Mouse (Mus musculus) heart, embryonic 13.5 days (tissue): ENCODE results near the gene Zfp281. TPM values are rescaled to one million over a fixed set of nuclear protein-coding genes. Genes with fewer than 3 reads are reported as not detected.

Experiments
- ATAC-seq: fragments of 200-750 bp; cut with Nextera tagmentation; 2 replicates; pipeline ENCODE4 v1.8.0; 2017; ENCODE audit warnings: moderate TSS enrichment; ENCODE audit not compliant: insufficient number of reproducible peaks, low FRiP score, low TSS enrichment; ENCODE audit errors: extremely low read depth
- H3K27ac ChIP-seq: fragments of 300-500 bp; sonication (generic); replicated peaks from 2 replicates; pipeline ENCODE4 v1.5.1; 2015; ENCODE audit warnings: moderate library complexity, mild to moderate bottlenecking, inconsistent platforms
- H3K27me3 ChIP-seq: fragments of 300-500 bp; sonication (generic); replicated peaks from 2 replicates; pipeline ENCODE4 v1.6.1; 2015; ENCODE audit warnings: mild to moderate bottlenecking, inconsistent platforms
- H3K36me3 ChIP-seq: fragments of 300-500 bp; sonication (generic); 2 replicates; pipeline ENCODE4 v1.6.1; 2015; ENCODE audit warnings: mild to moderate bottlenecking, inconsistent platforms
- H3K4me1 ChIP-seq: fragments of 300-500 bp; sonication (generic); 2 replicates; pipeline ENCODE4 v1.6.1; 2015; ENCODE audit warnings: inconsistent platforms
- H3K4me2 ChIP-seq: fragments of 300-500 bp; sonication (generic); 2 replicates; pipeline ENCODE4 v1.6.1; 2015; ENCODE audit warnings: inconsistent platforms, mild to moderate bottlenecking, moderate library complexity
- H3K4me3 ChIP-seq: fragments of 300-500 bp; sonication (generic); 2 replicates; pipeline ENCODE4 v1.5.1; 2015; ENCODE audit warnings: moderate library complexity, mild to moderate bottlenecking, inconsistent platforms
- H3K9ac ChIP-seq: fragments of 300-500 bp; sonication (generic); 2 replicates; pipeline ENCODE4 v1.6.1; 2015; ENCODE audit warnings: inconsistent platforms, mild to moderate bottlenecking, moderate library complexity
- H3K9me3 ChIP-seq: fragments of 300-500 bp; sonication (generic); 2 replicates; pipeline ENCODE4 v1.6.1; 2016; ENCODE audit warnings: inconsistent platforms
- WGBS: fragments of 180-500 bp; shearing (Covaris S2); methylation state at CpG from one replicate; pipeline ENCODE4 v1.1.7; 2015; ENCODE audit warnings: mixed read lengths; 5-methylcytosine and 5-hydroxymethylcytosine counted together
- polyA plus RNA-seq: library from polyadenylated mRNA; unstranded; fragments of >200 nt; fragmentation: Nextera tagmentation; extraction: Ambion mirVana; gene quantifications from 2 replicates; pipeline ENCODE4 v1.2.1, GENCODE M21; 2015

Gene Zfp281
- polyA plus RNA-seq, 1 experiment from 2014 or later = 12.4 TPM

GRCm38 (mm10) chr1:136598286-136598685 lies 26.4 kb upstream of the Zfp281 start:
- no peak for ATAC-seq
- no peaks in the 10 kb centered on the region for H3K9me3 ChIP-seq
- H3K4me1 ChIP-seq = no peaks in the 10 kb centered on the region
- H3K4me3 ChIP-seq = no peak overlapping the region
- H3K27me3 ChIP-seq = no peaks in the 10 kb centered on the region
- H3K27ac ChIP-seq = no peak overlapping the region
- H3K9ac ChIP-seq = no peak overlapping the region
- 53% methylated on average over 5 of the region's 5 CpGs for whole genome bisulfite sequencing
- no peak overlapping the region for H3K4me2 ChIP-seq
- no peaks in the 10 kb centered on the region for H3K36me3 ChIP-seq

GRCm38 (mm10) chr1:136600067-136600466 lies 24.6 kb upstream of the Zfp281 start:
- no peak overlapping the region for H3K9ac ChIP-seq
- 65% methylated on average over 3 of the region's 3 CpGs for WGBS
- H3K4me3 ChIP-seq = no peak overlapping the region
- no peaks in the 10 kb centered on the region for H3K36me3 ChIP-seq
- no peak for ATAC-seq
- no peak overlapping the region for H3K27ac ChIP-seq
- H3K9me3 ChIP-seq = no peaks in the 10 kb centered on the region
- no peak overlapping the region for H3K4me2 ChIP-seq
- H3K4me1 ChIP-seq = no peaks in the 10 kb centered on the region
- H3K27me3 ChIP-seq = no peaks in the 10 kb centered on the region

GRCm38 (mm10) chr1:136600647-136601345 lies 23.9 kb upstream of the Zfp281 start:
- H3K4me2 ChIP-seq = no peak overlapping the region
- H3K36me3 ChIP-seq = no peaks in the 10 kb centered on the region
- H3K27ac ChIP-seq = no peak overlapping the region
- 73% methylated on average over 9 of the region's 9 CpGs for WGBS
- H3K9me3 ChIP-seq = no peaks in the 10 kb centered on the region
- ATAC-seq = no peak
- no peaks in the 10 kb centered on the region for H3K4me1 ChIP-seq
- H3K4me3 ChIP-seq = no peak overlapping the region
- H3K27me3 ChIP-seq = no peaks in the 10 kb centered on the region
- H3K9ac ChIP-seq = no peak overlapping the region

GRCm38 (mm10) chr1:136601346-136601888 lies 23.3 kb upstream of the Zfp281 start:
- H3K4me3 ChIP-seq = no peak overlapping the region
- no peak overlapping the region for H3K4me2 ChIP-seq
- no peaks in the 10 kb centered on the region for H3K4me1 ChIP-seq
- no peak for ATAC-seq
- H3K36me3 ChIP-seq = no peaks in the 10 kb centered on the region
- H3K27me3 ChIP-seq = no peaks in the 10 kb centered on the region
- no peaks in the 10 kb centered on the region for H3K9me3 ChIP-seq
- H3K9ac ChIP-seq = no peak overlapping the region
- WGBS = 77% methylated on average over 10 of the region's 10 CpGs
- no peak overlapping the region for H3K27ac ChIP-seq

- H3K9me3 ChIP-seq = no peaks in the 10 kb centered on the region
- no peak overlapping the region for H3K9ac ChIP-seq
- no peak overlapping the region for H3K4me2 ChIP-seq
- no peaks in the 10 kb centered on the region for H3K27me3 ChIP-seq
- ATAC-seq = no peak
- no peak overlapping the region for H3K4me3 ChIP-seq
- H3K27ac ChIP-seq = no peak overlapping the region
- 59% methylated on average over 5 of the region's 5 CpGs for WGBS
- H3K4me1 ChIP-seq = no peaks in the 10 kb centered on the region
- H3K36me3 ChIP-seq = no peaks in the 10 kb centered on the region
Observed at GRCm38 (mm10) chr1:136602303-136602702, 22.4 kb upstream of the Zfp281 start.

GRCm38 (mm10) chr1:136604190-136604589 lies 20.5 kb upstream of the Zfp281 start:
- Histone ChIP-seq H3K9ac (no peak overlapping the region), H3K4me3 (no peak overlapping the region), H3K36me3 (no peaks in the 10 kb centered on the region), H3K4me2 (no peak overlapping the region), H3K9me3 (no peaks in the 10 kb centered on the region), H3K4me1 (no peaks in the 10 kb centered on the region), H3K27ac (no peak overlapping the region), H3K27me3 (no peaks in the 10 kb centered on the region)
- 75% methylated on average over 4 of the region's 4 CpGs for WGBS
- ATAC-seq = no peak

- Histone ChIP-seq H3K9ac (no peak overlapping the region), H3K4me3 (no peak overlapping the region), H3K27ac (no peak overlapping the region), H3K4me2 (no peak overlapping the region), H3K27me3 (no peaks in the 10 kb centered on the region), H3K36me3 (no peaks in the 10 kb centered on the region), H3K9me3 (no peaks in the 10 kb centered on the region), H3K4me1 (no peaks in the 10 kb centered on the region)
- 78% methylated on average over 9 of the region's 9 CpGs for WGBS
- ATAC-seq = no peak
Observed at GRCm38 (mm10) chr1:136605790-136606189, 18.9 kb upstream of the Zfp281 start.

GRCm38 (mm10) chr1:136606278-136606677 lies 18.4 kb upstream of the Zfp281 start:
- no peaks in the 10 kb centered on the region for H3K27me3 ChIP-seq
- H3K4me3 ChIP-seq = no peak overlapping the region
- no peak overlapping the region for H3K27ac ChIP-seq
- no peak overlapping the region for H3K4me2 ChIP-seq
- H3K36me3 ChIP-seq = no peaks in the 10 kb centered on the region
- WGBS = 76% methylated on average over 4 of the region's 4 CpGs
- no peaks in the 10 kb centered on the region for H3K4me1 ChIP-seq
- no peak for ATAC-seq
- no peak overlapping the region for H3K9ac ChIP-seq
- no peaks in the 10 kb centered on the region for H3K9me3 ChIP-seq

- 65% methylated on average over 11 of the region's 11 CpGs for WGBS
- Histone ChIP-seq H3K9me3 (no peaks in the 10 kb centered on the region), H3K9ac (no peak overlapping the region), H3K4me2 (no peak overlapping the region), H3K36me3 (no peaks in the 10 kb centered on the region), H3K27me3 (no peaks in the 10 kb centered on the region), H3K4me1 (peaks cover 5% of the 10 kb centered on the region; the same call in 1 of the 2 replicates), H3K27ac (no peak overlapping the region), H3K4me3 (no peak overlapping the region)
- no peak for ATAC-seq
Observed at GRCm38 (mm10) chr1:136608339-136609261, 16.1 kb upstream of the Zfp281 start.

- H3K27ac ChIP-seq = no peak overlapping the region
- WGBS = 80% methylated on average over 9 of the region's 9 CpGs
Observed at GRCm38 (mm10) chr1:136611803-136612202, 12.9 kb upstream of the Zfp281 start.

GRCm38 (mm10) chr1:136613300-136613751 lies 11.4 kb upstream of the Zfp281 start:
- 37% methylated on average over 6 of the region's 6 CpGs for WGBS
- no peak overlapping the region for H3K4me3 ChIP-seq
- no peak overlapping the region for H3K9ac ChIP-seq
- H3K36me3 ChIP-seq = no peaks in the 10 kb centered on the region
- H3K9me3 ChIP-seq = no peaks in the 10 kb centered on the region
- peaks cover 7% of the 10 kb centered on the region; the same call in 1 of the 2 replicates for H3K4me1 ChIP-seq
- ATAC-seq = no peak
- no peak overlapping the region for H3K27ac ChIP-seq
- no peak overlapping the region for H3K4me2 ChIP-seq
- H3K27me3 ChIP-seq = no peaks in the 10 kb centered on the region

More at GRCm38 (mm10) chr1:136611803-136612202, 12.9 kb upstream of the Zfp281 start:
- H3K36me3 ChIP-seq = no peaks in the 10 kb centered on the region
- H3K4me1 ChIP-seq = peaks cover 7% of the 10 kb centered on the region; the same call in 1 of the 2 replicates
- H3K4me2 ChIP-seq = no peak overlapping the region
- no peak overlapping the region for H3K4me3 ChIP-seq
- H3K27me3 ChIP-seq = no peaks in the 10 kb centered on the region
- no peaks in the 10 kb centered on the region for H3K9me3 ChIP-seq
- ATAC-seq = no peak
- no peak overlapping the region for H3K9ac ChIP-seq
